Mouse (Mus musculus) forebrain, embryonic 15.5 days (tissue): ENCODE measurements around the gene Fignl2. TPM values are rescaled to one million over a fixed set of nuclear protein-coding genes. Genes with fewer than 3 reads are reported as not detected.
"Not testable (repeated sequence)": the region's sequence is repeated elsewhere in the genome, so short reads cannot be mapped to it uniquely, and the experiment has no call there.

ENCODE experiments used
- ATAC-seq: fragments of 200-750 bp; cut with Nextera tagmentation; replicated peaks from 2 replicates; pipeline ENCODE4 v1.8.0; 2017; ENCODE audit warnings: mild to moderate bottlenecking, moderate TSS enrichment, moderate library complexity
- H3K27ac ChIP-seq: fragments of 300-500 bp; sonication (generic); replicated peaks from 2 replicates; pipeline ENCODE4 v1.5.1; 2015; ENCODE audit warnings: mild to moderate bottlenecking, inconsistent platforms
- H3K27me3 ChIP-seq: fragments of 300-500 bp; sonication (generic); 2 replicates; pipeline ENCODE4 v1.6.1; 2015; ENCODE audit warnings: inconsistent platforms
- H3K36me3 ChIP-seq: fragments of 300-500 bp; sonication (generic); 2 replicates; pipeline ENCODE4 v1.6.1; 2015; ENCODE audit warnings: mild to moderate bottlenecking, inconsistent platforms
- H3K4me1 ChIP-seq: fragments of 300-500 bp; sonication (generic); 2 replicates; pipeline ENCODE4 v1.6.1; 2015; ENCODE audit warnings: inconsistent platforms
- H3K4me2 ChIP-seq: fragments of 300-500 bp; sonication (generic); replicated peaks from 2 replicates; pipeline ENCODE4 v1.6.1; 2015; ENCODE audit warnings: mild to moderate bottlenecking, inconsistent platforms
- H3K4me3 ChIP-seq: fragments of 300-500 bp; sonication (generic); 2 replicates; pipeline ENCODE4 v1.5.1; 2015; ENCODE audit warnings: mild to moderate bottlenecking, inconsistent platforms
- H3K9ac ChIP-seq: fragments of 300-500 bp; sonication (generic); replicated peaks from 2 replicates; pipeline ENCODE4 v1.6.1; 2015; ENCODE audit warnings: mild to moderate bottlenecking, inconsistent platforms
- H3K9me3 ChIP-seq: fragments of 300-500 bp; sonication (generic); 2 replicates; pipeline ENCODE4 v1.6.1; 2016; ENCODE audit warnings: inconsistent platforms
- WGBS: fragments of 180-500 bp; shearing (Covaris S2); methylation state at CpG from one replicate; pipeline ENCODE4 v1.1.7; 2015; ENCODE audit warnings: mixed read lengths; 5-methylcytosine and 5-hydroxymethylcytosine counted together
- polyA plus RNA-seq: library from polyadenylated mRNA; unstranded; fragments of >200 nt; fragmentation: Nextera tagmentation; extraction: Ambion mirVana; gene quantifications from 2 replicates; pipeline ENCODE4 v1.2.1, GENCODE M21; 2015

Fignl2 gene
- polyA plus RNA-seq = not detected in 2 replicates

DNA sequence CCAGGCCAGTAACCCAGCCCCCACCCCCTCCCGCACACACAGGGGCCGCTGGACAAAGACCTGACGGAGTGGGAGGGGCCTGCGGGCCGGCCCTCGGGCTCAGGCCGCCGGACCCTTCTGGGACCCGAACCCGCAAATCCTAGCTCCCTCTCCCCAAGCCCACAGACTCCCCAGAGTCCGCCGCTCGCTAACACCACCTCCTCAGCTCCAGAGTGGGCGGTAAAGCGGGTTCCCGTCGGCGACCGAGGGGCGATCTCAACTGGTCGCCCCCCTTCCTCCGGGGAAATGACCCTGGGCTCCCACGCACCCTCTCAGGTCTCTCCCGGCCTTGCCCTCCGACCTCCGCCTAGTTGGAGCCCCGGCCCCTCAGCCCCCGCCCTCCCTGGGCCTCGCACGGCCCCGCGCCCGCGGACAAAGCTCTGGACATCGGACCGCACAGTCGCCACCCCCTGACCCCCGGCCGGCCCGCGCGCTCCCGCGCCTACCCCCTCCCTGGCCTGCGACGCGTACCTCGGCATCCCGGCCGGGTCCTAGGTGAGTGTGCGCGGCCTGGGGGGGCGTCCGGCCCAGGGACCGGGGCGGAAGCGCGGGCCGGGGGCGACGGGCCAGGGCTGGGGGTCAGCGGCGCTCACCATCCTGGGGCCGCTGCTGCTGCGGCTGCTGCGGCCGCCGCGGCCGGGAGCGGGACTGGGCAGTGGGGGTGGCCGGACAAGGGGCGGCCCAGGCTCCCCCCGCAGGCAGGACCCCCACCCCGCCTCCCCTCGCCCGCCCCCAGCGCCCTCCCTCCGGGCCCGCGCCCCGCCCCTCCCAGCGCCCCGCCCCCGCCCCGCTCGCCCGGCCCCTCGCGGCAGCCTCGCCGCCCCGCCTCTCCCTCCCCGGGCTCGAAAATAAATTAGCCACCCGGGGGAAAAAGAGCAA, at the start of gene Fignl2:
Gene Fignl2, minus strand, starts transcription at position 755 of the 918 bp plus-strand sequence.
- Histone ChIP-seq H3K9me3 (no peaks in the 10 kb centered on the region), H3K27me3 (peaks cover 13% of the 10 kb centered on the region; the same call in 1 of the 2 replicates), H3K4me3 (peak within 1 kb of the TSS; percentile 49), H3K4me2 (peak within 1 kb of the TSS; percentile 81), H3K4me1 (peaks cover 32% of the 10 kb centered on the region), H3K36me3 (no peaks in the 10 kb centered on the region), H3K9ac (peak within 1 kb of the TSS; percentile 49), H3K27ac (no peak within 1 kb of the TSS)
- under 1% methylated on average over 65 of the region's 96 CpGs for WGBS
- peak; percentile 7; the same call in 1 of the 2 replicates for ATAC-seq

DNA sequence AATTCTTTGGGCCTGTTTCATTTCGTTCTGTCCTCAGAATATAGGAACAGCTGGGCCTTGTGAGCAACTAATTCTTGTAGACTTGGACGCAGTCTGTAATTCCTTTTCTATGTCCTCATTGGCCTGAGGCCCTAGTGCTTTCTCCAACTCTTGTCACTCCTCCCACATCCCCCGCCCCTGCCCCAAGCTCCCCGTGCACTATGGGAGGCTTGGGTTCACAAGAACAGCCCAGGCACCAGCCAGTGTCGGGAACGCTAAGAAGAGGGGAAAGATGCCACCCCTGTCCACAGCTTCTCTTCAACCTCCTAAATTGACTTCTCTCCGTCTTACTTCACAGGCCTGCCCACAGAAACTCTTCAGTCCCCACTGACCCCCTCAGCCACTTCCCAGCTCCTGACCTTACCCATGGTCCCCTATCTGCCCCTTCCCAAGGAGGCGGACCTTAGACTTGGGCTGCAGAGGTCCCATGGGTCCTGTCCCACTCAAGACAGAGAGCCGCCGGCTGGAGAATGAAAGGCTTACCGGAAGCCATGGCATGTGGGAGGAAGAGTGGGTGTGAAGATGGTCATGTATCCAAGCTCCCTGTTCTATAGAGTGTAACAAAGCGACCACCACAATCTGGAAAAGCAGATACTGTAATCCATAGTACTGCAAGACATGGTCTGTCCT, 48.6 kb upstream of the Fignl2 start:
- no peak for ATAC-seq
- Histone ChIP-seq H3K27ac (no peak overlapping the region), H3K4me1 (peaks cover 8% of the 10 kb centered on the region), H3K9me3 (no peaks in the 10 kb centered on the region), H3K4me3 (no peak overlapping the region), H3K4me2 (no peak overlapping the region), H3K27me3 (peaks cover 31% of the 10 kb centered on the region), H3K36me3 (no peaks in the 10 kb centered on the region), H3K9ac (no peak overlapping the region)
- 77% methylated on average over 12 of the region's 12 CpGs for WGBS

DNA sequence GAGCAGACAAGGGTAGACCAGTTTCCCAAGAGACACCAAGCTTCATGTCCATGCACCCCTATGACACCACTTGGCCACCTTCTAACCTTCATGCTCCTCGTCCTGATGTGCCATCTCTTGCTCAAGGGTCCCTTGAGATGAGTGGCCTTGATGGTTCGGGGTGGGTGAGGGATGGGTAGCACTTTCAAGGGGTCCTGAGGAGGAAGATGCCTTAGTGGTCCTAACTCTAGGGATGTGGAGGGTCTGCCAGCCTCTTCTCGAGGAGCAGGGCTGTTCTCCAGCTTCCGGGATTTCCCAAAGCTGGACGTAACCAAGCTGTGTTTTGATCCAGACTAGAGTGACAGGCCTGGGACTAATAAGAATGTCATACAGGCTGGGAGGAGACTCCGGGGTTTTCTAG, 47.2 kb upstream of the Fignl2 start:
- H3K36me3 ChIP-seq = no peaks in the 10 kb centered on the region
- H3K27me3 ChIP-seq = peaks cover 31% of the 10 kb centered on the region
- ATAC-seq = no peak
- 92% methylated on average over 6 of the region's 6 CpGs for WGBS
- no peak overlapping the region for H3K9ac ChIP-seq
- no peak overlapping the region for H3K4me3 ChIP-seq
- H3K4me2 ChIP-seq = no peak overlapping the region
- no peaks in the 10 kb centered on the region for H3K9me3 ChIP-seq
- H3K4me1 ChIP-seq = peaks cover 5% of the 10 kb centered on the region
- H3K27ac ChIP-seq = no peak overlapping the region

DNA sequence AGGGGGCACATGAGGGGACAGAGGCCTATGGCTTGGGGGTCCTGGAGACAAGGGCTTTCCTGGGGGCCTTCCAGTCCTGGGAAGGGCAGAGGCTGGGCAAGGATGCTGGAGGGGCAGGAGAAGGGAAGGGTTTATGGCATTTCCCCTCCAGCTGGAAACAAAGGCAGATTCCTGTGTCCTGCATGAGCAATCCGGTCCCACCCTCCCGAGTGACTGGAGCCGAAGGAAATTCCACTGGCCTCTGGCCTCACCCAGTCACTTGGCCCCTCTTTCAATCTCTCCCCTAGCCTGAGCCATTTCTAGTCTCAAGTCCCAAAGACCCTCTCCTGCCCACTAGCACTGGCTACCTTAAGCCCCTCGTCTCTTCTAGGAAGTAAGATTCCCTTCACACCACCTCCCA, 44.8 kb upstream of the Fignl2 start:
- Histone ChIP-seq H3K27ac (no peak overlapping the region), H3K36me3 (no peaks in the 10 kb centered on the region), H3K4me2 (no peak overlapping the region), H3K9me3 (no peaks in the 10 kb centered on the region), H3K4me1 (no peaks in the 10 kb centered on the region), H3K4me3 (no peak overlapping the region), H3K27me3 (peaks cover 11% of the 10 kb centered on the region), H3K9ac (no peak overlapping the region)
- WGBS = 61% methylated on average over 4 of the region's 4 CpGs
- ATAC-seq = no peak

DNA sequence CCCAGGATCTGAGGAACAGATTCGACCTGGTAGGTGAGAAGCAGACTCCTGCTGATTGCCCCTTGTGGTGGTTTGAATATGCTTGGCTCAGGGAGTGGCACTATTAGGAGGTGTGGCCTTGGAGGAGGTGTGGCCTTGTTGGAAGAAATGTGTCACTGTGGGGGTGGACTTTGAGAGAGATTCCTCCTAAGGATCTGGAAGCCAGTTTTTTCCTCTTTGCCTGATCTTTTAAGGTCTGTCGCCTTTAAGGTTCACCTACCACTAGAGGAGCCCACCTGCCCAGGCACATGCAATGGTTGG, 43.9 kb upstream of the Fignl2 start:
- no peak for ATAC-seq
- Histone ChIP-seq H3K4me3 (no peak overlapping the region), H3K4me2 (no peak overlapping the region), H3K36me3 (no peaks in the 10 kb centered on the region), H3K9me3 (no peaks in the 10 kb centered on the region), H3K9ac (no peak overlapping the region), H3K27me3 (0 out of 2 replicates have a peak, but pooled peaks cover 3% of the 10 kb centered on the region), H3K4me1 (no peaks in the 10 kb centered on the region), H3K27ac (no peak overlapping the region)
- WGBS = 24% methylated on average over 2 of the region's 2 CpGs

DNA sequence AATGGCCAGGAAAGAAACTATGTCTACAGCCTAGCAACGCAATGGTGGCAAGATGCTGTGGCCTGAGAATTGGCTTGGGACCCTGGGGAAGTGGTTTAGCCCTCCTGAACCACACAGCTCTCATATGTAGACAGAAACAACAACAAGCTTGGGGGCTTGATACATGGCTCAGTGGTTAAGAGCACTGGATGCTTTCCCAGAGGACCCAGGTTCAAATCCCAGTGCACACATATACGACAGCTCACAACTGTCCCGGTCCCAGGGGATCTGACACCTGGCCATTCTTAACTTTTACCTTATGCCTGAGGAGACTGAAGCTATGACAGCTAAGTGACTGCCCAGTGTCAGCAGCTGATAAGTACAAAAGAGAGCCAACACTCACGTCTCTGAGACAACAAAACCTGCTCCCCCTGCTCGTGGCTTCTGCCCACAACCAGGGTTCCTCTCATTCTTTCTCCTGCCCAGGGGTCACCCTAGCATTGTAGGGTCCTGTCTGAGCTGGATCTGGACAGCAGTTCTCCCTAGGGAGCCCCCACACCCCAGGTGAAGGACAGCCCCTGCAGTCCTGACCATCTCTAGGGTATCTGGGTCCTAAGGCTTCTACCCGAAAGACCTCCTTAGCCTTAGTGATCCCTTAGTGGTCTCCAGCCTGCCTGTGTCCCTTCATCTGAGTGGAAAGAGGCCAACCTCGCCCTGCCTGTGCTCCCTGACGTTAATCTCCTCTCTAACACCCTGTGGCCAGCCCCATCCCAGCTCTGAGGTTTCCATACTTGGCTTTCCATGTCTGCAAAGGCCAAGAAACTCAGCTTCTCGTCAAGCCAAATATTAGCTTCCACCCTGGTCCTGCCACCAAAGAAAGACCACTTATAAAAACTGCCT, 43.3 kb upstream of the Fignl2 start:
- no peaks in the 10 kb centered on the region for H3K9me3 ChIP-seq
- H3K36me3 ChIP-seq = no peaks in the 10 kb centered on the region
- H3K4me1 ChIP-seq = no peaks in the 10 kb centered on the region
- no peak overlapping the region for H3K9ac ChIP-seq
- H3K4me3 ChIP-seq = no peak overlapping the region
- no peak overlapping the region for H3K4me2 ChIP-seq
- H3K27me3 ChIP-seq = no peaks in the 10 kb centered on the region
- H3K27ac ChIP-seq = no peak overlapping the region
- WGBS = 70% methylated on average over 9 of the region's 9 CpGs
- ATAC-seq = no peak

DNA sequence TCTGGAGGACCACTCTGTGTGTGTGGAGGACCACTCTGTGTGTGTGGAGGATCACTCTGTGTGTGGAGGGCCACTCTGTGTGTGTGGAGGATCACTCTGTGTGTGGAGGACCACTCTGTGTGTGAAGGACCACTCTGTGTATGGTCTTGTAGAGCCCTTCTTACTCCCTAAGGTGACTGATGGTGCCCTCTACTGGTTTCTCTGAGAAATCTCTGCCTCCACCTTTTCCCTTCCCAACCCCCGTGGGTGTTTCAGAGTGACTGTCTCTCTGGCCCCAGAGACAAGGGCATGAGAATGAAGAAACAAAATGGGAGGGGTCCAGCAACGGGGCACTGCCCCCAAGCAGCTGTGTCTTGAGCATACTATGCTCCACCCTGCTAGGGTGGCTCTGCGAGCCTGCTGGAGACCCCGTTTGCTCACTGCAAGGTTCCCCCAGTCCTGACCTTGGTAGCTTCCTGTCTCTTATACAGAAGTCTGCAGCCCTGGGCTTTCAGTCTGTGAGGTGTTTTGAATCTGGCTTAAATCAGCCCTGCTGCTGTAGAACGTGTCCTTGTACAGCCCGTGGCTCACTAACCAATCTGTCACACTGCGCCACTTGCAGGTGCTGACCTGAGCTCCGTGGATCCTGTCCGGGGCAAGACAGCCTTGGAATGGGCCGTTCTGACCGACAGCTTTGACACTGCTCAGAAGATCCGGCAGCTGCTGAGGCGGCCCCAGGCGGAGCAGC, 40.2 kb upstream of the Fignl2 start:
- no peaks in the 10 kb centered on the region for H3K9me3 ChIP-seq
- no peaks in the 10 kb centered on the region for H3K27me3 ChIP-seq
- no peak overlapping the region for H3K4me2 ChIP-seq
- WGBS = 70% methylated on average over 14 of the region's 14 CpGs
- no peak for ATAC-seq
- no peak overlapping the region for H3K9ac ChIP-seq
- H3K36me3 ChIP-seq = no peaks in the 10 kb centered on the region
- no peaks in the 10 kb centered on the region for H3K4me1 ChIP-seq
- no peak overlapping the region for H3K4me3 ChIP-seq
- no peak overlapping the region for H3K27ac ChIP-seq

DNA sequence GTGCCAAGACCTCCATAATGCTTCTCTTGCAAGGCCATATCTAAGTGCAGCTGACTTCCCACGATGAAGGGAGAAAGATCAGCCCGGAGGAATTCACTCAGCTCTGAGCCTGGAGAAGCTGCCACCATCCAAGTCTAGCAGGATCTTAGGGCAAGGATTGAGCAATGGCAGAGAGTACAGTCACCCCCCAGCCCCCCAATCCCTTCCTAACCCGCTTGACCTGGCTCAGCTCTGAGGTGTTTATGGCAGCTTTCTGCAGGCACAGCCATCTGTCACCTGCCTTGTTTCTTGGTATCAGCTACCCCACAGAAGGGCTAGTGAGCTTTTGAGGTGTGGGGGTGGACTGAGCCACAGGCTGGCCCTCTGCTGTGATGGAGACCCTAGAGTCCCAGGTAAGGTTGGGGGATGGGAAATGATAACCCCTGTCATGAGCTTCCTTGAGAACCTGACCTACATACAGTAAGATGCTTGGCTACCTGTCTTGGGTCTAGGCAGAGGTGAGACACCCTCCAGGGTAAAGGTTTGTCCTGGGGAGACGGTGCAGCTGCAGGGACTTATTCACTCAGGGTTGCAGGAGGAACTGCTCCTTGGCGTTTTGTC, 37.2 kb upstream of the Fignl2 start, which contains the start of gene Ankrd33:
Gene Ankrd33, plus strand, starts transcription at position 245 of the 600 bp plus-strand sequence.
- no peak for ATAC-seq
- Histone ChIP-seq H3K9me3 (no peaks in the 10 kb centered on the region), H3K9ac (no peak within 1 kb of the TSS), H3K4me2 (no peak within 1 kb of the TSS), H3K4me3 (no peak within 1 kb of the TSS), H3K36me3 (no peaks in the 10 kb centered on the region), H3K4me1 (no peaks in the 10 kb centered on the region), H3K27ac (no peak within 1 kb of the TSS), H3K27me3 (no peaks in the 10 kb centered on the region)
- 86% methylated on average over 5 of the region's 5 CpGs for WGBS

DNA sequence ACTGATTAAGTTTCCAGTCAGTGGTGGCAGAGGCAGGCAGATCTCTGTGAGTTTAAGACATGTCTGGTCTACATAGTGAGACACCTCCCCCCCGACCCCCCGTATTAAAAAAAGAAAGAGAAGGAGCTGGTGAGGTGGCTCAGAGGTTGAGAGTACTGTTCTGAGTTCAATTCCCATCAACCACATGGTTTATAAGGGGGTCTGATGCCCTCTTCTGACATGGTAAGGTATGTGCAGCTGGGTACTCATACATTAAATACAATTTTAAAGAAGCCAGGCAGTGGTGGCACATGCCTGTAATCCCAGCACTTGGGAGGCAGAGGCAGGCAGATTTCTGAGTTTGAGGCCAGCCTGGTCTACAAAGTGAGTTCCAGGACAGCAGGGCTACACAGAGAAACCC, 35.4 kb upstream of the Fignl2 start:
- not testable (repeated sequence) for H3K4me3 ChIP-seq, H3K4me1 ChIP-seq, H3K9me3 ChIP-seq, ATAC-seq, H3K4me2 ChIP-seq, H3K27ac ChIP-seq, H3K9ac ChIP-seq, H3K36me3 ChIP-seq, H3K27me3 ChIP-seq
- 88% methylated on average over 2 of the region's 2 CpGs for WGBS

DNA sequence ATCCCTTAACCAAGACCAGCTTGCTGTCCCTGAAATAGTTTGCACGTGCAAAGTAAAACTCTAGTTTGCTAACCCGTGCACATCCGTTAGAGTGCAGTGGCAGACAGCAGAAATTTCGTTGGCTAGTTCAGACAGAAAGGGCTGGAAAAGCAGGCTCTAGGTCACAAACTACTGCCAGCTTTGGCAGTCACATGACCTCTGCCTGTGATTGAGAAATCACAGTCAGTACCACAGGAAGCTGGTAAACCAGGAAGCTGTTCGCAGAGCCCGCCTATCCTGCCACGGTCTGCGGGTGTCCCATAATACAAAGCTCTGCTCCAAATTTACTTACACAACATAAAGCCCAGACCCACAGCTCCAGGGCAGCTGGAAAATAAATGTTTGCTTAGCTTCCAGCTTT, 34.8 kb upstream of the Fignl2 start:
- Histone ChIP-seq H3K27ac (no peak overlapping the region), H3K4me2 (no peak overlapping the region), H3K9ac (no peak overlapping the region), H3K9me3 (no peaks in the 10 kb centered on the region), H3K4me1 (no peaks in the 10 kb centered on the region), H3K36me3 (no peaks in the 10 kb centered on the region), H3K27me3 (no peaks in the 10 kb centered on the region), H3K4me3 (no peak overlapping the region)
- no peak for ATAC-seq
- 82% methylated on average over 8 of the region's 8 CpGs for WGBS
